23 mouse cellular contexts compared by ENCODE assay signal in genomic region chr4:76076051-76076450, GRCm38 (mm10).
DNase-seq lines count a peak whose midpoint lies in the region; ATAC-seq and TF ChIP-seq lines count a peak whose summit lies in the region.
"Had no signal": no experiment of that assay in that cellular context is flagged by ENCODE, and none has a peak within 500 bp of the region (broad histone marks: within the 10 kb centered on the region; RNA-seq: fewer than 3 reads in every experiment).

No protein-coding gene starts in this region.

- H3K4me1 ChIP-seq in liver, embryonic 12.5 days: no peaks in the 10 kb centered on the region
- H3K4me1 ChIP-seq in liver, embryonic 11.5 days (replicated peaks; ENCODE audit: control insufficient read depth, insufficient read depth, low read length): no peaks in the 10 kb centered on the region
- H3K4me1 ChIP-seq in liver, embryonic 14.5 days (replicated peaks; ENCODE audit: control insufficient read depth in 2 of 2, insufficient read depth in 2 of 2, low read length in 1 of 2): no peaks in the 10 kb centered on the region; a peak in 1 of 4 replicates
- no peaks in the 10 kb centered on the region for H3K4me1 ChIP-seq in midbrain, embryonic 15.5 days
- H3K4me1 ChIP-seq in midbrain, embryonic 13.5 days (replicated peaks): no peaks in the 10 kb centered on the region
- no peaks in the 10 kb centered on the region for H3K4me1 ChIP-seq in liver, embryonic 16.5 days (ENCODE audit: control insufficient read depth, low read depth, low read length)
- H3K4me1 ChIP-seq: embryonic facial prominence, embryonic 13.5 days; embryonic facial prominence, embryonic 15.5 days; forebrain, embryonic 10.5 days; forebrain, embryonic 12.5 days had no signal

- no peak overlapping the region for H3K9ac ChIP-seq in liver, embryonic 12.5 days
- no peak overlapping the region for H3K9ac ChIP-seq in liver, embryonic 11.5 days (ENCODE audit: low read depth, low read length)
- H3K9ac ChIP-seq in liver, embryonic 14.5 days (replicated peaks): no peak overlapping the region
- H3K9ac ChIP-seq in midbrain, embryonic 15.5 days: no peak overlapping the region
- no peak overlapping the region for H3K9ac ChIP-seq in midbrain, embryonic 13.5 days (replicated peaks)
- no peak overlapping the region for H3K9ac ChIP-seq in liver, embryonic 16.5 days (ENCODE audit: low read depth, low read length)
- H3K9ac ChIP-seq: embryonic facial prominence, embryonic 13.5 days; embryonic facial prominence, embryonic 15.5 days; forebrain, embryonic 12.5 days had no signal

- 72% methylated on average over 1 of the region's 1 CpGs for WGBS in liver, embryonic 12.5 days (ENCODE audit: insufficient replicate concordance)
- 91% methylated on average over 1 of the region's 1 CpGs for WGBS in liver, embryonic 11.5 days
- 55% methylated on average over 1 of the region's 1 CpGs for WGBS in liver, embryonic 14.5 days (ENCODE audit: insufficient replicate concordance)
- WGBS in midbrain, embryonic 15.5 days: 100% methylated on average over 1 of the region's 1 CpGs
- WGBS in midbrain, embryonic 13.5 days: 100% methylated on average over 1 of the region's 1 CpGs
- WGBS in liver, embryonic 16.5 days (ENCODE audit: insufficient replicate concordance): 51% methylated on average over 1 of the region's 1 CpGs

- no peak for TF ChIP-seq CTCF in liver, embryonic 14.5 days (IDR thresholded peaks at IDR 0.05; ENCODE audit: low read depth)

- no peak for TF ChIP-seq EP300 in liver, embryonic 14.5 days (IDR thresholded peaks at IDR 0.05; ENCODE audit: low read depth)

- H3K27ac ChIP-seq in liver, embryonic 12.5 days: no peak overlapping the region
- no peak overlapping the region for H3K27ac ChIP-seq in liver, embryonic 11.5 days (ENCODE audit: low read depth, low read length)
- H3K27ac ChIP-seq in liver, embryonic 14.5 days: no peak overlapping the region
- no peak overlapping the region for H3K27ac ChIP-seq in midbrain, embryonic 15.5 days
- H3K27ac ChIP-seq in midbrain, embryonic 13.5 days: no peak overlapping the region
- no peak overlapping the region for H3K27ac ChIP-seq in liver, embryonic 16.5 days (ENCODE audit: low read length)
- H3K27ac ChIP-seq: embryonic facial prominence, embryonic 13.5 days; embryonic facial prominence, embryonic 15.5 days; forebrain, embryonic 10.5 days; forebrain, embryonic 12.5 days had no signal

- H3K4me2 ChIP-seq in liver, embryonic 12.5 days: no peak overlapping the region
- H3K4me2 ChIP-seq in liver, embryonic 11.5 days: no peak overlapping the region
- no peak overlapping the region for H3K4me2 ChIP-seq in liver, embryonic 14.5 days (ENCODE audit: low read depth)
- H3K4me2 ChIP-seq in midbrain, embryonic 15.5 days: no peak overlapping the region
- no peak overlapping the region for H3K4me2 ChIP-seq in midbrain, embryonic 13.5 days (replicated peaks)
- no peak overlapping the region for H3K4me2 ChIP-seq in liver, embryonic 16.5 days (ENCODE audit: low read depth, low read length)
- H3K4me2 ChIP-seq: embryonic facial prominence, embryonic 13.5 days; embryonic facial prominence, embryonic 15.5 days; forebrain, embryonic 12.5 days had no signal

- H3K36me3 ChIP-seq in liver, embryonic 12.5 days: no peaks in the 10 kb centered on the region
- no peaks in the 10 kb centered on the region for H3K36me3 ChIP-seq in liver, embryonic 11.5 days (ENCODE audit: control insufficient read depth, insufficient read depth, low read length)
- no peaks in the 10 kb centered on the region for H3K36me3 ChIP-seq in liver, embryonic 14.5 days (replicated peaks; ENCODE audit: control insufficient read depth, insufficient read depth, low read depth)
- H3K36me3 ChIP-seq in midbrain, embryonic 15.5 days (replicated peaks): no peaks in the 10 kb centered on the region
- no peaks in the 10 kb centered on the region for H3K36me3 ChIP-seq in midbrain, embryonic 13.5 days
- H3K36me3 ChIP-seq in liver, embryonic 16.5 days (ENCODE audit: control insufficient read depth, insufficient read depth): no peaks in the 10 kb centered on the region
- H3K36me3 ChIP-seq: forebrain, embryonic 10.5 days; forebrain, embryonic 12.5 days had no signal

- no peak for DNase-seq in liver, embryonic 11.5 days (ENCODE audit: low spot score)
- DNase-seq in liver, embryonic 14.5 days (ENCODE audit: low read depth in 3 of 3, low spot score in 3 of 3): no peak
- no peak for DNase-seq in liver
- no peak for DNase-seq in right cerebral cortex, postnatal 10 days (ENCODE audit: low spot score in 2 of 2)
- DNase-seq: adrenal gland, postnatal 10 days; adrenal gland, postnatal 25 days; cerebellum, adult 11 months; cerebellum, adult 18-20 months; cerebellum, adult 8-10 months; cerebellum, adult 9-11 months; cerebellum, postnatal 14 days; cerebellum, postnatal 36 days; embryo, embryonic 11 days had no signal

- H3K4me3 ChIP-seq in liver, embryonic 12.5 days: no peak overlapping the region
- H3K4me3 ChIP-seq in liver, embryonic 11.5 days (ENCODE audit: low read depth, low read length): no peak overlapping the region
- no peak overlapping the region for H3K4me3 ChIP-seq in liver, embryonic 14.5 days (ENCODE audit: insufficient read depth in 1 of 2, low read depth in 2 of 2, low read length in 2 of 2)
- H3K4me3 ChIP-seq in midbrain, embryonic 15.5 days: no peak overlapping the region
- H3K4me3 ChIP-seq in midbrain, embryonic 13.5 days (replicated peaks): no peak overlapping the region
- H3K4me3 ChIP-seq in liver, embryonic 16.5 days (ENCODE audit: low read depth, low read length): no peak overlapping the region
- H3K4me3 ChIP-seq: embryonic facial prominence, embryonic 13.5 days; embryonic facial prominence, embryonic 15.5 days; erythroblast, embryonic 14.5 days; forebrain, embryonic 10.5 days; forebrain, embryonic 12.5 days had no signal

- H3K27me3 ChIP-seq in liver, embryonic 12.5 days (replicated peaks): no peaks in the 10 kb centered on the region
- no peaks in the 10 kb centered on the region for H3K27me3 ChIP-seq in liver, embryonic 11.5 days (replicated peaks; ENCODE audit: control insufficient read depth, insufficient read depth, low read length)
- H3K27me3 ChIP-seq in liver, embryonic 14.5 days (ENCODE audit: control insufficient read depth, insufficient read depth, low read length): no peaks in the 10 kb centered on the region
- H3K27me3 ChIP-seq in midbrain, embryonic 15.5 days (replicated peaks): no peaks in the 10 kb centered on the region
- no peaks in the 10 kb centered on the region for H3K27me3 ChIP-seq in midbrain, embryonic 13.5 days
- no peaks in the 10 kb centered on the region for H3K27me3 ChIP-seq in liver, embryonic 16.5 days (ENCODE audit: control insufficient read depth, insufficient read depth, low read depth, low read length)
- H3K27me3 ChIP-seq: embryonic facial prominence, embryonic 13.5 days; embryonic facial prominence, embryonic 15.5 days; forebrain, embryonic 12.5 days had no signal

- ATAC-seq in liver, embryonic 12.5 days: peak; percentile 79
- ATAC-seq in liver, embryonic 11.5 days (replicated peaks; ENCODE audit: low FRiP score): no peak; the same call in 1 of the 2 replicates
- ATAC-seq in liver, embryonic 14.5 days (ENCODE audit: insufficient read depth): peak; percentile 39; the same call in 1 of the 2 replicates
- 0 out of 2 replicates have a peak, but pooled peaks have one; percentile 58 for ATAC-seq in midbrain, embryonic 15.5 days (replicated peaks)
- no peak for ATAC-seq in midbrain, embryonic 13.5 days
- ATAC-seq in liver, embryonic 16.5 days (ENCODE audit: low read depth): 0 out of 2 replicates have a peak, but pooled peaks have one; percentile 24
- ATAC-seq: forebrain, embryonic 14.5 days had no signal

- H3K9me3 ChIP-seq in liver, embryonic 12.5 days (replicated peaks): no peaks in the 10 kb centered on the region
- H3K9me3 ChIP-seq in liver, embryonic 11.5 days (ENCODE audit: control insufficient read depth, low read length): no peaks in the 10 kb centered on the region
- no peaks in the 10 kb centered on the region for H3K9me3 ChIP-seq in liver, embryonic 14.5 days (ENCODE audit: control insufficient read depth, low read length)
- no peaks in the 10 kb centered on the region for H3K9me3 ChIP-seq in midbrain, embryonic 15.5 days
- no peaks in the 10 kb centered on the region for H3K9me3 ChIP-seq in midbrain, embryonic 13.5 days
- no peaks in the 10 kb centered on the region for H3K9me3 ChIP-seq in liver, embryonic 16.5 days (replicated peaks; ENCODE audit: control insufficient read depth, low read length)
- H3K9me3 ChIP-seq: embryonic facial prominence, embryonic 13.5 days; embryonic facial prominence, embryonic 15.5 days; forebrain, embryonic 10.5 days; forebrain, embryonic 12.5 days had no signal

Comparison
In these comparisons a context has a peak if more than half of its experiments do, and no peak if none do; other contexts are left out.
1. ATAC-seq: peak in liver, embryonic 12.5 days (single experiment), liver, embryonic 14.5 days (single experiment), midbrain, embryonic 15.5 days (single experiment) and liver, embryonic 16.5 days (single experiment); none in liver, embryonic 11.5 days (single experiment) and midbrain, embryonic 13.5 days (single experiment).